Mouse (Mus musculus): ENCODE data around the gene Capn8.

DNA sequence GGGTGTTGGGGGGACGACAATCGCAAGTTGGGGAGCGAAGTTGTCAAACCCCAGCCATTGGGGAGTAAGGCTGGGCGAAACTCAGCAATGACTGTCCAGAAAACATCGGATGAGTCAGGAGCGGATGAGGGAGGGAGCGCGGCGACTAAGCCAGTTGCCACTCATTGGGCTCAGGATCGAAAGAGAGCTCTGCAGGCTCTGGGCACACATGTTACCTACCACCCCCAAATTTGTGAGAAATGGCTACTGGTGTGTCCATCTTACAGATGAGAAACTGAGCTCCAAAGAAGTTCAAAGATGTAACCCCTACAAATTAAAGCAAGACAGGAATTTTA lies 47.2 kb upstream of the Capn8 start:
- TF ChIP-seq GATA1 (IDR thresholded peaks at IDR 0.05; ENCODE audit: low read length) (no peak), TAL1 (IDR thresholded peaks at IDR 0.05; ENCODE audit: low read length) (no peak)
